Mouse (Mus musculus): ENCODE data around the gene Ube4a.

- no peak for TF ChIP-seq POLR2A (IDR thresholded peaks at IDR 0.05; ENCODE audit: control insufficient read depth, low read depth, low read length)
- no peak for TF ChIP-seq CTCF (IDR thresholded peaks at IDR 0.05; ENCODE audit: control insufficient read depth, insufficient read depth, insufficient replicate concordance, low read depth, low read length)
These were observed 91.7 kb downstream of the Ube4a start for GRCm38 (mm10) chr9:44873665-44874064.

Measured in testis, adult 2 months (tissue).